Mouse (Mus musculus): ENCODE data around the gene Gabrb2.

DNA sequence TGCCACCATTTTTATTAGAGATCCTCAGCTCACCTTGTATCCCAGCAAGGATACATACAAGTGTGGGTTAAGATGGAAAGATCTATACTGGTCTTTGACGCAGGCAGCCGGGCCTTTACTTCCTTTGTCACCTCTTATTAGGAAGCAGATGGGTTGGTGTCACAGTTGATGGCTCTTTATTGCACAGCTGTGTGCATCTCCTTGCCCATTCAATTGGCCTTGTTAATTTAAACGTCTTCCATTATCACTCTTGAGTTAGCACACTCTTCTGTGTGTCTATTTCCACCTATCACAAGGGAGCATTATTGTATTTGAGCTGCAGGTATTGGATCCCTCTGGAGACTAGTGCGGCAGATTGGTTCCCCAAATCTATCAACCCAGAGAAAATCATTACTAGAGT is 161.6 kb downstream of the Gabrb2 start:
- TF ChIP-seq CTCF (IDR thresholded peaks at IDR 0.05; ENCODE audit: extremely low read depth, insufficient read depth, low read length) (no peak), POLR2A (IDR thresholded peaks at IDR 0.05; ENCODE audit: extremely low read depth, insufficient read depth, low read length) (no peak)
